Mouse (Mus musculus) layer of hippocampus, adult 9-11 months (tissue): ENCODE data around the gene Gm6685.
A peak's percentile ranks its signal among the peaks of the same experiment; 100 is the strongest.
"Not testable (repeated sequence)": the region's sequence is repeated elsewhere in the genome, so short reads cannot be mapped to it uniquely, and the experiment has no call there.

ENCODE experiments used
- DNase-seq: peaks from one replicate; pipeline ENCODE4 v3.0.0; 2022

Gm6685 gene

GRCm38 (mm10) chr11:28339224-28340150, at the start of gene Gm6685:
TSS of gene Gm6685 (minus strand) at chr11:28339867.
- DNase-seq: not testable (repeated sequence)

DNA sequence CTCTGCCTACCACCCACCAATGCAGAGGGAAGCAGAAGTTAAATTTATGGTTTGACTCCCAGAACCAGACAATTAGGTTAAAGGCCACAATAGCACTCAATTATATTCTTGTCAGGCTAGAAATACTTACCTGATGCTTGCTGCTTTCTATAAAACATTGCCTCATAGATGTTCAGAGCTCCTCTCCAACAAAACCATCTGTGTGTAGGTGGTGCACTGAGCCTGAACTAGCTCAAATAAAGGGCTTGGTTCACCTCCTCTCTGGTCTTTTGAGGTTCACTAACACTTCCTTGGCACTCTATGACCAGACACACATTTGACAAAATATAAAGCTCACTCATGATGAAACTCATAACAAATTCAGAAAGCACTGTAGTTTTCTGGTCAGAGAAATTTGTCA, 36.2 kb upstream of the Gm6685 start:
- peak; percentile 23 for DNase-seq

- no peak for DNase-seq
Measured at GRCm38 (mm10) chr11:28374636-28375035, 35.0 kb upstream of the Gm6685 start.

DNA sequence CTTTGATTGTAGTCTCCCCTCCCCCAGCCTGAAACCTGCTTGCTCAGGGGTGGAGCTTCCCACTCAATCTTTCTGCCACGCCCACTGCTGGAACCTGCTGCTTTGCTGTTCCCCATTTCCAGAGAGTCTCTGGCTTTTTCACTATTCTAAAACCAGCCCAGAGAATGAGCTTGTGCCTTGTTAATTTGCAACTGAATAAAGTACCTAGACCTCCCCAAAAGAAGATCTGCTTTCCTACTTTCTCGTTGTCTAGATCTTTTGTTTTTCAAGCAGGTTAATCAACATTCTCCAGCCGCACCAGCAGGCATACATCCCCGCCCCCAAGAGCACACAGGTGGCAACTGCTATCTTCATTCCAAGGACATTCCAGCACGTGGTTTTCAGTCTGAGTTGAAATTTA, 31.7 kb upstream of the Gm6685 start:
- DNase-seq: not testable (repeated sequence)

DNA sequence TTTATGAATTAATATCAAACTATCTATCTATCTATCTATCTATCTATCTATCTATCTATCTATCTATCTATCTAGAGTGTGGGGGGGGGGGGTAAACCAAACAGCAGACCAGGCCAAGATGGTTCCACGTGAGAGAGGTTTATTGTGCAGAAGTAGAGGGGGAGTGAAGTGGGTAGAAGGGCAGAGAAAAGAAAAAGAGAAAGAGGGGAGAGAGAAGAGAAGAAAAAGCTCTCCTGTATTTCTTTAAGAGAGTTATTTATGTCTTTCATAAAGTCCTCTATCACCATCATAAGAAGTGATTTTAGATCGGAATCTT, 26.2 kb upstream of the Gm6685 start:
- DNase-seq: no peak

DNA sequence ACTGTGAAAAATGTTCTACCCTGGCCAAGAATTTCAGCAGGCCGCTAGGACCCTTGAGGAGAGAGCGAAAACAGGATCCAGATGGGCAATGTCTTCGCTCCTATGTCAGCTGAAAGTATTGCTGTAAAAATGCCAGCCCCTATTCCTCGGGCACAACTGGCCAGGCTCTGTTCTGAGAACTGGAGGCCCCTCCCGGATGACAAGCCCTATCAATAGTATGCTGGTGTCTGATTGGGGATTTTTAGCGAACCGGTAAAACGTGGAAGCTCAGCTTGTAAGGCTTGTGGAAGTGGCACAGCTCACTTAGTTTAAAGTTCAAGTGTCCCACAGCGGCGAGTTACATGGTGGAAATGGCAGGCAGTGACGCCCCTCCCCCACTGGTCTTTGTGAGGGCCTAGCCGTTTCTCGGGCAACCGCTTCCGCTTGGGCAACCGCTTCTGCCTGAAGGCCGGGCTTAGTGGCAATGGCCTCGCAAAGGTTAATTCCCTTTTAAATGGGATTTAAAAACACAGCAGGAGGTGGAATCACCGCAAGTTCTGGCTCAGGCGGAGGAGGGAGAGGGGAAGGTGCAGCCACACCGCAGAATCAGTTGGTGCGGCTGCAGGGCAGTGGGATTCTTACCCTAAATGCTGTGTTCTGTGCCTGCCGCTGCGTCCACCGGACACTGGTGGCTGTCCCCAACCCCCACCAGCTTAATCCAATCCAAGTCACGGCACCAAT, 25.7 kb upstream of the Gm6685 start:
- peak; percentile 76 for DNase-seq

GRCm38 (mm10) chr11:28343465-28343864, 3.8 kb upstream of the Gm6685 start:
- no peak for DNase-seq

GRCm38 (mm10) chr11:28341887-28342286, 2.2 kb upstream of the Gm6685 start:
- no peak for DNase-seq

DNA sequence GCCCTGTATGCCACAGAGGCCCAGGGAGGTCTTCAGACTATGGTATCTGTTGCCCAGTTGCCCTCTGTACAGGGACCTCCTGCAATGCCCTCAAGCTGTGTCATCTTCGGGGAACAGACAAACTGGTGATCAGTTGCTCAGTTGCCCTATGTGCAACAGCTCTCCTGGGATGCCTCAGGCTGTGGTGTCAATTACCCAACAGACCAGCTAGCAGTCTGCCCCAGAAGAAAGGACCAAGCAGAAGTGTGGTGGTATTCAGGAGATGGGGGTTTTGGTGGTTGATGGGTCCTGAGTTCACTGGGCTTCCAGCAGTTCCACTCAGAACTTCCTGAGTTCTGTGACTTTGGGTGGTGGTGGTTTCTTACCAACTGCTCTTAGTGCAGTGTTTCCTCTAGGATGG, 11.8 kb downstream of the Gm6685 start:
- DNase-seq: no peak

DNA sequence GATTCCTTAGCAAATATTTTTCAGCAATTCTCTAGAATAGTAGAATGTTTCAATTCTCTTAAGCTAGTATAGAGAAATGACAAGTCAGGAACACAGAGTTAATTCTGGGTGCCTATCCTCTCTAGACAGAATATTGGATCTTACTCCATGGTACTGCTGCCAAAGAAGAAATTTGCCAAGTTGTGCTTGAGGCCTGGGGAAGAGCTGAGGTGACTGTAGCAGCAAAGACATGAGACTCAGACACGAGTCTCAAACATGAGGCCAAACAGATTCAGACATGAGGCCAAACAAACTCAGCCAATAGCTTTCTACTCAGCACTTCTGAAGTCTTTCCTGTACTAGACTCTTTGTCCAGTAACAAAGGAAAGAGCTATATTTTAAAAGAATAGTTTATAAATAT, 26.3 kb downstream of the Gm6685 start:
- DNase-seq: no peak

- no peak for DNase-seq
Measured at GRCm38 (mm10) chr11:28307723-28308122, 31.9 kb downstream of the Gm6685 start.

DNA sequence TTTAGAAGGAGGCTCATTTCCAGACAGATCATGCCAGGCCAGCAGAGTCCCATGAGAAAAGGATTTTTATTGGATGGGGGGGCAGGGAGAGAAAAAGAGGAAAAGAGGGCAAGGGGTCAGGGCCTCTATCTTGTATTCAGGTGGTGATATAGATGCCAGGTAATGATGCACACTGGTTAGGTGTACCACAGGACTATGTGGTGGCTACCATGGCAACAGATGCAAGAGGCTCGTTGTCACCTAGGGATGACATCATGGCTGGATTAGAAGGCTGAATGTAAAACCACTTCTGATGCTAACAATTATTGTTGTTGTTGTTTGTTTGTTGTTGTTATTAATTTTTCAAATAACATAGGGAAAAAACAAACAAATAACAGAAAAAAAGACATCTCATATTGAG, 49.2 kb downstream of the Gm6685 start:
- no peak for DNase-seq
